Mouse (Mus musculus): ENCODE data around the gene Rasl10b.

Gene Rasl10b

GRCm38 (mm10) chr11:83409087-83409754, at the start of gene Rasl10b:
TSS of gene Rasl10b (plus strand) at chr11:83409137.
- no peak for DNase-seq (ENCODE audit: low spot score)

- no peak for DNase-seq (ENCODE audit: low spot score)
Observed at GRCm38 (mm10) chr11:83364656-83365055, 44.3 kb upstream of the Rasl10b start.

GRCm38 (mm10) chr11:83371267-83371666, 37.7 kb upstream of the Rasl10b start:
- no peak for DNase-seq (ENCODE audit: low spot score)

- no peak for DNase-seq (ENCODE audit: low spot score)
Observed at GRCm38 (mm10) chr11:83379745-83380341, 29.1 kb upstream of the Rasl10b start.

- DNase-seq (ENCODE audit: low spot score): no peak
Observed at GRCm38 (mm10) chr11:83382876-83383531, 25.9 kb upstream of the Rasl10b start.

- DNase-seq (ENCODE audit: low spot score): no peak
Observed at GRCm38 (mm10) chr11:83383532-83383887, 25.4 kb upstream of the Rasl10b start.

GRCm38 (mm10) chr11:83393062-83393461, 15.9 kb upstream of the Rasl10b start:
- DNase-seq (ENCODE audit: low spot score): no peak

GRCm38 (mm10) chr11:83394802-83395439, 14.0 kb upstream of the Rasl10b start:
- DNase-seq (ENCODE audit: low spot score): no peak

GRCm38 (mm10) chr11:83397626-83398025, 11.3 kb upstream of the Rasl10b start:
- no peak for DNase-seq (ENCODE audit: low spot score)

- no peak for DNase-seq (ENCODE audit: low spot score)
Observed at GRCm38 (mm10) chr11:83398724-83399123, 10.2 kb upstream of the Rasl10b start.

GRCm38 (mm10) chr11:83403787-83404186, 5.2 kb upstream of the Rasl10b start:
- no peak for DNase-seq (ENCODE audit: low spot score)

GRCm38 (mm10) chr11:83406391-83406790, 2.5 kb upstream of the Rasl10b start:
- no peak for DNase-seq (ENCODE audit: low spot score)

GRCm38 (mm10) chr11:83408242-83408641, 695 bp upstream of the Rasl10b start:
- no peak for DNase-seq (ENCODE audit: low spot score)

GRCm38 (mm10) chr11:83409792-83410291, 905 bp downstream of the Rasl10b start:
- no peak for DNase-seq (ENCODE audit: low spot score)

- no peak for DNase-seq (ENCODE audit: low spot score)
Observed at GRCm38 (mm10) chr11:83410510-83410909, 1.6 kb downstream of the Rasl10b start.

GRCm38 (mm10) chr11:83417080-83417479, 8.1 kb downstream of the Rasl10b start:
- DNase-seq (ENCODE audit: low spot score): no peak

- DNase-seq (ENCODE audit: low spot score): no peak
Observed at GRCm38 (mm10) chr11:83417708-83418107, 8.8 kb downstream of the Rasl10b start.

GRCm38 (mm10) chr11:83418566-83418965, 9.6 kb downstream of the Rasl10b start:
- DNase-seq (ENCODE audit: low spot score): no peak

GRCm38 (mm10) chr11:83420338-83420737, 11.4 kb downstream of the Rasl10b start:
- no peak for DNase-seq (ENCODE audit: low spot score)

- peak; percentile 23 for DNase-seq (ENCODE audit: low spot score)
Observed at GRCm38 (mm10) chr11:83421305-83421704, 12.4 kb downstream of the Rasl10b start.

GRCm38 (mm10) chr11:83424681-83425080, 15.7 kb downstream of the Rasl10b start:
- peak; percentile 64 for DNase-seq (ENCODE audit: low spot score)

GRCm38 (mm10) chr11:83426964-83427363, 18.0 kb downstream of the Rasl10b start:
- DNase-seq (ENCODE audit: low spot score): no peak

GRCm38 (mm10) chr11:83429355-83429754, 20.4 kb downstream of the Rasl10b start, which contains the start of gene Gas2l2:
TSS of gene Gas2l2 (minus strand) at chr11:83429455.
- DNase-seq (ENCODE audit: low spot score): no peak

All from T-cell, adult 2 months (primary cell).